Mouse (Mus musculus) hindbrain, embryonic 11.5 days (tissue): ENCODE data around the gene Ctsl. TPM values are rescaled to one million over a fixed set of nuclear protein-coding genes. Genes with fewer than 3 reads are reported as not detected.

Experiments used
- ATAC-seq: fragments of 200-750 bp; cut with Nextera tagmentation; 2 replicates; pipeline ENCODE4 v1.8.0; 2017; ENCODE audit warnings: mild to moderate bottlenecking, moderate TSS enrichment, moderate library complexity; ENCODE audit not compliant: low FRiP score
- DNase-seq: peaks from one replicate; pipeline ENCODE4 v3.0.0-alpha.2; 2015; ENCODE audit warnings: low spot score
- H3K27ac ChIP-seq: fragments of 300-500 bp; sonication (generic); 2 replicates; pipeline ENCODE4 v1.5.1; 2014; ENCODE audit warnings: mild to moderate bottlenecking, low read depth, low read length
- H3K27me3 ChIP-seq: fragments of 300-500 bp; sonication (generic); 2 replicates; pipeline ENCODE4 v1.6.1; 2014; ENCODE audit warnings: mild to moderate bottlenecking, low read length, moderate library complexity, mixed read lengths; ENCODE audit not compliant: control insufficient read depth, insufficient read depth
- H3K36me3 ChIP-seq: fragments of 300-500 bp; sonication (generic); 2 replicates; pipeline ENCODE4 v1.6.1; 2014; ENCODE audit warnings: mild to moderate bottlenecking, low read length, moderate library complexity, mixed read lengths; ENCODE audit not compliant: control insufficient read depth, insufficient read depth
- H3K4me1 ChIP-seq: fragments of 300-500 bp; sonication (generic); replicated peaks from 2 replicates; pipeline ENCODE4 v1.6.1; 2014; ENCODE audit warnings: low read length, mixed read lengths; ENCODE audit not compliant: control insufficient read depth, insufficient read depth
- H3K4me2 ChIP-seq: fragments of 300-500 bp; sonication (generic); replicated peaks from 2 replicates; pipeline ENCODE4 v1.6.1; 2014; ENCODE audit warnings: mild to moderate bottlenecking, low read depth, low read length
- H3K4me3 ChIP-seq: fragments of 300-500 bp; sonication (generic); 2 replicates; pipeline ENCODE4 v1.5.1; 2014; ENCODE audit warnings: low read depth, low read length
- H3K9ac ChIP-seq: fragments of 300-500 bp; sonication (generic); 2 replicates; pipeline ENCODE4 v1.6.1; 2014; ENCODE audit warnings: low read depth, low read length
- H3K9me3 ChIP-seq: fragments of 300-500 bp; sonication (generic); 2 replicates; pipeline ENCODE4 v1.6.1; 2016; ENCODE audit warnings: low read length; ENCODE audit not compliant: control insufficient read depth
- WGBS: fragments of 180-500 bp; shearing (Covaris S2); extraction: QIAGEN DNeasy Blood & Tissue Kit; methylation state at CpG from one replicate; pipeline ENCODE4 v1.1.7; 2014; 5-methylcytosine and 5-hydroxymethylcytosine counted together
- polyA plus RNA-seq: library from polyadenylated mRNA; unstranded; fragments of >200 nt; fragmentation: Nextera tagmentation; extraction: Ambion mirVana; gene quantifications from 2 replicates; pipeline ENCODE4 v1.2.1, GENCODE M21; 2014

Ctsl gene
- polyA plus RNA-seq, 1 experiment from 2014 or later: 135 TPM

DNA sequence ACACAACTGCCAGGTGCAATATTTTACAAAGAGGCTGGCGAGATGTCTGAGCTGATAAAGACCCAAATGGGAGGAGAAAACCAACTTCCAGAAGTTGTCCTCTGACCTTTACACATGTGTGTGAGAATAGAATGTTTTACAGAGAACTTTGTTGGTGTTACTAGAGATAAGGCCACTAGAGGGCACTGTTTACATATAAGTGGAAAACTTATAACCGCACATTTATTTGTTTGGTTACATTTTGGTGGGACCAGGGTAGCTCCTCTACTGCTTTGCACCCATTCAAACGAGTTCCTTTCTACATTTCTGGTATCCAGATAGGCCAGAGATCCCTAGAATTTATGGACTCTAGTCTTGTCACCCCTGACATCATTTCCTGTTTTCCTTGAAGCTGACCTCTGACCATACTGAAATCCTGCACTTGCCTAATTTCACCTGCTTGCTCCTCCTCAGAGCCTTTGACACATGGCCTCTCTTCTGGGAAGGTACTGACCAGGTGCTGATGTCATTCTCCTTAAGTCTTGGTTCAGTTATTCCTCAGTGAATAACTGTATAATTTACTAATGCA is 55.1 kb downstream of the Ctsl start:
- no peak for ATAC-seq
- Histone ChIP-seq H3K27me3 (no peaks in the 10 kb centered on the region), H3K9me3 (no peaks in the 10 kb centered on the region), H3K36me3 (no peaks in the 10 kb centered on the region), H3K9ac (no peak overlapping the region), H3K27ac (no peak overlapping the region), H3K4me2 (no peak overlapping the region), H3K4me3 (no peak overlapping the region), H3K4me1 (no peaks in the 10 kb centered on the region)
- 5% methylated on average over 3 of the region's 3 CpGs for WGBS
- DNase-seq: peak; percentile 76

DNA sequence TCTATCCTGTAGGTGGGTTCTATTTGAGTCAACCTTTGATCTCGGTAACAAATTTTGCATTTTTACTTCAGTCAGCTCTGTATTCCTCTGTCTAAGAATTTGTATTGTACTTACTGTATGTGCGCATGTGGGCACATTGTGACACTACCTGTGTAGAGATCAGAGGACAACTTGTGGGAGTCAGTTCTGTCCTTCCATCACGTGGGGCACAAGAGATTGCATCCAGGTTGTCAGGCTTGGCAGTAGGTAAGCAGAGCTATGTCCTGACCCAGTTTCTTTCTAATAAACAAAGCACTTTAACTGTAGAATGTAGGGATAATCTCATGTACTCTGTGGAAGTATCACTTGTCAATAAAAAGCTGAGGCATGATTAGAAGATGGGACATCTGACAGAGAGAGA is 56.6 kb downstream of the Ctsl start:
- no peaks in the 10 kb centered on the region for H3K9me3 ChIP-seq
- H3K36me3 ChIP-seq: no peaks in the 10 kb centered on the region
- H3K4me3 ChIP-seq: no peak overlapping the region
- H3K27ac ChIP-seq: no peak overlapping the region
- WGBS: 74% methylated on average over 3 of the region's 3 CpGs
- H3K4me2 ChIP-seq: no peak overlapping the region
- H3K27me3 ChIP-seq: no peaks in the 10 kb centered on the region
- no peak for DNase-seq
- no peak for ATAC-seq
- H3K4me1 ChIP-seq: no peaks in the 10 kb centered on the region
- no peak overlapping the region for H3K9ac ChIP-seq

DNA sequence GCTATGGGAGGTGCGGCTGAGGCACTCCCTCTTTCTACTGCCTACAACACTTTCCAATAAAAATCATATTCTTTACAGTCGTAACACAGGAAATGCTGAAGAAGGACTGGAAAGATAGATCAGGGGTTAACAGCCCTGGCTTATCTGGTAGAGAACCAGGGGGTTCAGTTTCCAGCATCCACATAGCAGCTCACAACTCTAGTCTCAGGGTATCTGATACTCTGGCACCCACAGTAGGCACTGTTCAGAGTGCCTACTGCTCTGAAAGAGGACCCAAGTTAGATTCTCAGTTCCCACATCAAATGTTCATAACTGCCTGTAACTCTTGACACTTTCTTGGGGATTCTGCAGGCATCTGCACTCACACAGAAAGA is 57.8 kb downstream of the Ctsl start:
- no peaks in the 10 kb centered on the region for H3K4me1 ChIP-seq
- H3K36me3 ChIP-seq: no peaks in the 10 kb centered on the region
- peak; percentile 70; the same call in 1 of the 2 replicates for ATAC-seq
- peak overlapping the region; percentile 66; the same call in 1 of the 2 replicates for H3K4me3 ChIP-seq
- no peak overlapping the region for H3K9ac ChIP-seq
- H3K4me2 ChIP-seq: peak overlapping the region; percentile 63; the same call in 1 of the 2 replicates
- 3% methylated on average over 2 of the region's 2 CpGs for WGBS
- DNase-seq: no peak
- H3K9me3 ChIP-seq: no peaks in the 10 kb centered on the region
- no peaks in the 10 kb centered on the region for H3K27me3 ChIP-seq
- H3K27ac ChIP-seq: no peak overlapping the region

DNA sequence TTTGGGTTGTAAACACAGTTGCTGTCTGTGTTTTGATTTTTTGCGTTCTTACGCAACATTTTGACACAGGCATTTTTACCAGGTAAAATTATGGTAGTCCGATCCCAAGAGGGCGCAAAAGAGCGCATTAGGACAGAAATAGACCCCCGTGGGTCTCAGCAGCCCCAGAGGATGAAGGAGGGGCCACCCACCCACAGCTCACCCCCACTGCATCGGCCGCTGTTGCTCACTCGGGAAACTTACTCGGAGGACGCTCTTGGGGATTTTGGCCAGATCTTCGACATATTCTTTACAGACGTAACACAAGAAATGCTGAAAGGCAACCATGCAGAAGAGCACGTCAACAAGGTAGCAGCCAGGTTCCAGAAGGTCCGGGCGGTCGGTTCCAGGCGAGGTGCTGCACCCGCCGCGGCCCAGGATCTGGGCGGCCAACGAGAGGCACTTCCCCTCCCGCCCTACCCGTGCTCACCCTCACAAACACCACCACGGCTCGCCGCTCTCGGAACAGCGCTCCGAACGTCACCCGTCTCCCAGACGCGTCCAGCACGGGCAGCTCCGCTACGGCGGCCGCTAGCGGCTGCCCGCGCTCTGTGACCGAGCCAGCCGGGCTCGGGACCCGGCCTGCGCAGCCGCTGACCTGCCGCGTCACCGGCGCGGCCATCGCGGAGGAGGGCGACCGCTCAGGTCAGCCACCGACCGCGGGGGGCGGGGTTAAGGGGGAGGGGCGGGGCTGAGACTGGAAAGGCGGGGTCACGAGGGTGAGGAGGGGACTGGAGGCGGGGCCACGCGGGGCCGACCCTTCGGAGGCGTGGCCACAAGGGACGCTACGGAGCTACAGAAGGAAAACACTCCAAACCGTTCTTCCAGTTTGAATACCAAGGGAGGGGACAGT is 58.4 kb downstream of the Ctsl start, which contains the start of gene Aaed1:
Aaed1 (minus strand) TSS at position 687 of the 892 bp plus-strand sequence.
- Histone ChIP-seq H3K36me3 (no peaks in the 10 kb centered on the region), H3K4me1 (no peaks in the 10 kb centered on the region), H3K9ac (peak within 1 kb of the TSS; percentile 60), H3K9me3 (no peaks in the 10 kb centered on the region), H3K27me3 (no peaks in the 10 kb centered on the region), H3K4me3 (peak within 1 kb of the TSS; percentile 66), H3K4me2 (peak within 1 kb of the TSS; percentile 63), H3K27ac (peak within 1 kb of the TSS; percentile 87)
- peak; percentile 93 for DNase-seq
- WGBS: under 1% methylated on average over 71 of the region's 74 CpGs
- peak; percentile 94 for ATAC-seq

DNA sequence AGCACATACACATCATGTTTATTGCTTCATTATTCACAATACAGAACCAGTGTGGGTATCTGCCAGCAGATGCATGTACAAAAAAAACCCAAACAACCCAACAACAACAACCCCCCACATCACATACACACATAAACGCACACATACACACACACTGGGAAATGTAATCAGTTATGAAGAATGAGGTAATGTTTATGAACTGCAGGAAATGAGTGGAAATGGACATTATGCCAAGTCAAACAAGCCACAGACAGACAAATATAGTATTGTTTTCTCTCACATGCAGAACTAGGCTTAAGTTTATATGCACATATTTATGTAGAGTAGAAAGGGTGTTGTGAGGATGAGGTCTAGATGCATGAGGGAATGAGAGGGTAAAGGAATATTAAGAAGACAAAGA is 59.4 kb downstream of the Ctsl start:
- no peak overlapping the region for H3K9ac ChIP-seq
- H3K27ac ChIP-seq: no peak overlapping the region
- DNase-seq (no peak), ATAC-seq (no peak)
- 88% methylated on average over 1 of the region's 1 CpGs for WGBS
- no peak overlapping the region for H3K4me3 ChIP-seq
- no peak overlapping the region; the same call in 1 of the 2 replicates for H3K4me2 ChIP-seq
- H3K9me3 ChIP-seq: no peaks in the 10 kb centered on the region
- no peaks in the 10 kb centered on the region for H3K4me1 ChIP-seq
- no peaks in the 10 kb centered on the region for H3K27me3 ChIP-seq
- H3K36me3 ChIP-seq: no peaks in the 10 kb centered on the region

DNA sequence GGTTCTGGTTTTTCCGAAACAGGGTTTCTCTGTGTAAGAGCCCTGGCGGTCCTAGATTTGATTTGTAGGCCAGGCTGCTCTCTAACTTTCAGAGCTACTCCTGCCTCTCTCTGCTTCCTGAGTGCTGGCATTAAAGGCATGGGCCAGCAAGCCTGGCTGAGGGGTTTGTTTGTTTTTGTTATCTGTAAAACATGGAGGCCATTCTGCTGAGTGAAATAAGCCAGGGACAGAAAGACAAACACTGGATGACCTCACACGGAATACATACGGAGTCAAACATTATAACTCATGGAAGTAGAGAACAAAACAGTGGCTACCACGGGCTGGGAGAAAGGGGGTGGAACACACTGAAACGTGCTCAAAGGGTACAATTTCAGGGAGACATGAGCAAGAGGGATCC is 60.1 kb downstream of the Ctsl start:
- Histone ChIP-seq H3K4me1 (no peaks in the 10 kb centered on the region), H3K9me3 (no peaks in the 10 kb centered on the region), H3K36me3 (no peaks in the 10 kb centered on the region), H3K4me3 (no peak overlapping the region), H3K27me3 (no peaks in the 10 kb centered on the region), H3K27ac (no peak overlapping the region), H3K9ac (no peak overlapping the region), H3K4me2 (no peak overlapping the region)
- no peak for DNase-seq
- WGBS: 81% methylated on average over 6 of the region's 6 CpGs
- no peak for ATAC-seq

DNA sequence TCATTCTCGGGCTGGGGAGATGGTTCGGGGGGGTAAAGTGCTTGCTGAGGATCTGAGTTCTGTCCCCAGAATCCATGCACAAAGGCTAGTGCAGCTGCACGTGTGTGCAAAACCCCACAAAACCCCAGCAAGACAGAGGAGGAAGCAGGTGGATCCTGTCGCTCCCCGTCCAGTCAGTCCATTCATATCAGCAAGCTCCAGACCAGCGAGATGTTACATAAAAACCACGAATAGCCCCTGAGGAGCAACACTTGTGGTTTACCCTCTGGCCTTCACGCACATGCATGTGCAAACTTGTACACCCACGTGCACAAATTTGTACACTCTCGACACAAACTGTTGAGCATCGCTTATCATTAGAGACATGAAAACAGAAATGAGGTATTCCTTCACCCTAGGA is 60.8 kb downstream of the Ctsl start:
- Histone ChIP-seq H3K36me3 (no peaks in the 10 kb centered on the region), H3K4me3 (no peak overlapping the region), H3K9ac (no peak overlapping the region), H3K9me3 (no peaks in the 10 kb centered on the region), H3K4me1 (no peaks in the 10 kb centered on the region), H3K4me2 (no peak overlapping the region), H3K27ac (no peak overlapping the region), H3K27me3 (no peaks in the 10 kb centered on the region)
- ATAC-seq: no peak
- no peak for DNase-seq
- 92% methylated on average over 11 of the region's 11 CpGs for WGBS
